Mouse (Mus musculus): ENCODE measurements around the gene Aknad1.

The Aknad1 gene

GRCm38 (mm10) chr3:108751061-108751460 lies 11.6 kb downstream of the Aknad1 start:
- in situ Hi-C loops (cut with MboI, MseI): no loop called here

GRCm38 (mm10) chr3:108751691-108752090 lies 12.2 kb downstream of the Aknad1 start:
- in situ Hi-C loops (cut with MboI, MseI): no loop called here

- in situ Hi-C loops (cut with MboI, MseI): no loop called here
Measured at GRCm38 (mm10) chr3:108754541-108754940, 15.1 kb downstream of the Aknad1 start.

GRCm38 (mm10) chr3:108755542-108755941 lies 16.1 kb downstream of the Aknad1 start:
- in situ Hi-C loops (cut with MboI, MseI): no loop called here

- in situ Hi-C loops (cut with MboI, MseI): no loop called here
Measured at GRCm38 (mm10) chr3:108756131-108756530, 16.7 kb downstream of the Aknad1 start.

GRCm38 (mm10) chr3:108757570-108757969 lies 18.1 kb downstream of the Aknad1 start:
- in situ Hi-C loops (cut with MboI, MseI): no loop called here

- in situ Hi-C loops (cut with MboI, MseI): no loop called here
Measured at GRCm38 (mm10) chr3:108759566-108760420, 20.3 kb downstream of the Aknad1 start.

GRCm38 (mm10) chr3:108762597-108763111 lies 23.2 kb downstream of the Aknad1 start:
- in situ Hi-C loops (cut with MboI, MseI): no loop called here

- in situ Hi-C loops (cut with MboI, MseI): no loop called here
Measured at GRCm38 (mm10) chr3:108763691-108764090, 24.2 kb downstream of the Aknad1 start.

- in situ Hi-C loops (cut with MboI, MseI): no loop called here
Measured at GRCm38 (mm10) chr3:108764976-108765375, 25.5 kb downstream of the Aknad1 start.

GRCm38 (mm10) chr3:108765476-108765875 lies 26.0 kb downstream of the Aknad1 start:
- in situ Hi-C loops (cut with MboI, MseI): no loop called here

- in situ Hi-C loops (cut with MboI, MseI): no loop called here
Measured at GRCm38 (mm10) chr3:108766943-108767342, 27.5 kb downstream of the Aknad1 start.

GRCm38 (mm10) chr3:108767416-108767815 lies 28.0 kb downstream of the Aknad1 start:
- in situ Hi-C loops (cut with MboI, MseI): no loop called here

GRCm38 (mm10) chr3:108769547-108769946 lies 30.1 kb downstream of the Aknad1 start:
- in situ Hi-C loops (cut with MboI, MseI): no loop called here

GRCm38 (mm10) chr3:108770725-108771368 lies 31.4 kb downstream of the Aknad1 start:
- in situ Hi-C loops (cut with MboI, MseI): loop anchor here (10.0 kb wide), 1 partner anchor 386 kb away; the partner anchor contains the start of gene Psrc1

- in situ Hi-C loops (cut with MboI, MseI): loop anchor here (10.0 kb wide), 1 partner anchor 387 kb away; the partner anchor contains the start of gene Psrc1
Measured at GRCm38 (mm10) chr3:108772211-108772610, 32.8 kb downstream of the Aknad1 start.

- in situ Hi-C loops (cut with MboI, MseI): loop anchor here (10.0 kb wide), 1 partner anchor 388 kb away; the partner anchor contains the start of gene Psrc1
Measured at GRCm38 (mm10) chr3:108772811-108773210, 33.4 kb downstream of the Aknad1 start.

GRCm38 (mm10) chr3:108778761-108779540 lies 39.5 kb downstream of the Aknad1 start:
- in situ Hi-C loops (cut with MboI, MseI): loop anchor here (5.0 to 10.0 kb wide), 2 partner anchors 72 to 394 kb away; partner anchors contain the start of gene Psrc1

GRCm38 (mm10) chr3:108781238-108781883 lies 41.9 kb downstream of the Aknad1 start:
- in situ Hi-C loops (cut with MboI, MseI): no loop called here

GRCm38 (mm10) chr3:108781884-108782270 lies 42.4 kb downstream of the Aknad1 start:
- in situ Hi-C loops (cut with MboI, MseI): no loop called here

GRCm38 (mm10) chr3:108782364-108782895 lies 43.0 kb downstream of the Aknad1 start:
- in situ Hi-C loops (cut with MboI, MseI): no loop called here

All from T-helper 1 cell (primary cell).